Mouse (Mus musculus) lung, embryonic 14.5 days (tissue): ENCODE data around the gene Gm20388. TPM values are rescaled to one million over a fixed set of nuclear protein-coding genes. Genes with fewer than 3 reads are reported as not detected.

Experiments
- ATAC-seq: fragments of 200-750 bp; cut with Nextera tagmentation; 2 replicates; pipeline ENCODE4 v1.8.0; 2017; ENCODE audit warnings: mild to moderate bottlenecking, moderate TSS enrichment, moderate library complexity; ENCODE audit not compliant: insufficient read depth
- DNase-seq: peaks from one replicate; pipeline ENCODE4 v3.0.0-alpha.2; 2015
- H3K27ac ChIP-seq: fragments of 300-500 bp; sonication (generic); 2 replicates; pipeline ENCODE4 v1.5.1; 2014; ENCODE audit warnings: low read depth, mild to moderate bottlenecking, moderate library complexity
- H3K27me3 ChIP-seq: fragments of 300-500 bp; sonication (generic); 2 replicates; pipeline ENCODE4 v1.6.1; 2014; ENCODE audit warnings: low read length, control low read depth; ENCODE audit not compliant: insufficient read depth
- H3K36me3 ChIP-seq: fragments of 300-500 bp; sonication (generic); 2 replicates; pipeline ENCODE4 v1.6.1; 2014; ENCODE audit warnings: control low read depth; ENCODE audit not compliant: insufficient read depth
- H3K4me1 ChIP-seq: fragments of 300-500 bp; sonication (generic); 2 replicates; pipeline ENCODE4 v1.6.1; 2014; ENCODE audit warnings: antibody characterized with exemption, control low read depth; ENCODE audit not compliant: insufficient read depth
- H3K4me2 ChIP-seq: fragments of 300-500 bp; sonication (generic); 2 replicates; pipeline ENCODE4 v1.6.1; 2014; ENCODE audit warnings: mild to moderate bottlenecking
- H3K4me3 ChIP-seq: fragments of 300-500 bp; sonication (generic); 2 replicates; pipeline ENCODE4 v1.5.1; 2014; ENCODE audit warnings: low read depth, low read length
- H3K9ac ChIP-seq: fragments of 300-500 bp; sonication (generic); 2 replicates; pipeline ENCODE4 v1.6.1; 2014
- H3K9me3 ChIP-seq: fragments of 300-500 bp; sonication (generic); 2 replicates; pipeline ENCODE4 v1.6.1; 2016; ENCODE audit warnings: low read depth, low read length, control low read depth
- CTCF ChIP-seq: IDR thresholded peaks from 2 replicates; pipeline ENCODE4 v1.5.1; 2016; ENCODE audit warnings: antibody characterized with exemption, low read depth
- WGBS: fragments of 180-500 bp; shearing (Covaris S2); extraction: QIAGEN DNeasy Blood & Tissue Kit; methylation state at CpG from one replicate; pipeline ENCODE4 v1.1.7; 2014; 5-methylcytosine and 5-hydroxymethylcytosine counted together
- polyA plus RNA-seq: library from polyadenylated mRNA; unstranded; fragments of >200 nt; fragmentation: Nextera tagmentation; extraction: Ambion mirVana; gene quantifications from 2 replicates; pipeline ENCODE4 v1.2.1, GENCODE M21; 2014

The Gm20388 gene
- polyA plus RNA-seq, 1 experiment from 2014 or later: not detected

- Histone ChIP-seq H3K9me3 (no peaks in the 10 kb centered on the region), H3K27me3 (no peaks in the 10 kb centered on the region), H3K4me2 (no peak overlapping the region), H3K4me3 (no peak overlapping the region), H3K4me1 (no peaks in the 10 kb centered on the region), H3K36me3 (no peaks in the 10 kb centered on the region), H3K27ac (no peak overlapping the region), H3K9ac (no peak overlapping the region)
- ATAC-seq: no peak
- WGBS: 61% methylated on average over 11 of the region's 11 CpGs
- TF ChIP-seq CTCF: no peak
- DNase-seq: peak; percentile 45
Measured at GRCm38 (mm10) chr8:124150009-124150408, 4239.4 kb downstream of the Gm20388 start.

- Histone ChIP-seq H3K27me3 (no peaks in the 10 kb centered on the region), H3K4me1 (no peaks in the 10 kb centered on the region), H3K4me2 (no peak overlapping the region), H3K9me3 (no peaks in the 10 kb centered on the region), H3K9ac (no peak overlapping the region), H3K4me3 (no peak overlapping the region), H3K36me3 (no peaks in the 10 kb centered on the region), H3K27ac (no peak overlapping the region)
- 85% methylated on average over 5 of the region's 5 CpGs for WGBS
- 0 out of 2 replicates have a peak, but pooled peaks have one; percentile 20 for TF ChIP-seq CTCF
- DNase-seq (no peak), ATAC-seq (no peak)
Measured at GRCm38 (mm10) chr8:124150536-124150935, 4239.9 kb downstream of the Gm20388 start.

- Histone ChIP-seq H3K4me1 (no peaks in the 10 kb centered on the region), H3K4me3 (no peak overlapping the region), H3K36me3 (no peaks in the 10 kb centered on the region), H3K9me3 (no peaks in the 10 kb centered on the region), H3K27ac (no peak overlapping the region), H3K27me3 (no peaks in the 10 kb centered on the region), H3K9ac (no peak overlapping the region), H3K4me2 (no peak overlapping the region)
- DNase-seq (no peak), ATAC-seq (no peak)
- TF ChIP-seq CTCF: no peak
- WGBS: 77% methylated on average over 6 of the region's 6 CpGs
Measured at GRCm38 (mm10) chr8:124151881-124152280, 4241.2 kb downstream of the Gm20388 start.

GRCm38 (mm10) chr8:124152771-124153170 lies 4242.1 kb downstream of the Gm20388 start:
- no peaks in the 10 kb centered on the region for H3K4me1 ChIP-seq
- no peaks in the 10 kb centered on the region for H3K27me3 ChIP-seq
- no peaks in the 10 kb centered on the region for H3K9me3 ChIP-seq
- WGBS: 80% methylated on average over 8 of the region's 8 CpGs
- ATAC-seq: no peak
- TF ChIP-seq CTCF: no peak
- no peak overlapping the region for H3K9ac ChIP-seq
- no peak overlapping the region for H3K4me3 ChIP-seq
- H3K27ac ChIP-seq: no peak overlapping the region
- H3K36me3 ChIP-seq: no peaks in the 10 kb centered on the region
- no peak overlapping the region for H3K4me2 ChIP-seq
- DNase-seq: no peak

GRCm38 (mm10) chr8:124156324-124156723 lies 4245.7 kb downstream of the Gm20388 start:
- WGBS: 83% methylated on average over 7 of the region's 7 CpGs
- Histone ChIP-seq H3K4me3 (no peak overlapping the region), H3K4me1 (no peaks in the 10 kb centered on the region), H3K9ac (no peak overlapping the region), H3K36me3 (no peaks in the 10 kb centered on the region), H3K4me2 (no peak overlapping the region), H3K27ac (no peak overlapping the region), H3K9me3 (no peaks in the 10 kb centered on the region), H3K27me3 (no peaks in the 10 kb centered on the region)
- ATAC-seq: no peak
- no peak for DNase-seq
- TF ChIP-seq CTCF: no peak

- no peaks in the 10 kb centered on the region for H3K4me1 ChIP-seq
- no peak overlapping the region for H3K27ac ChIP-seq
- no peak overlapping the region for H3K9ac ChIP-seq
- no peak overlapping the region for H3K4me3 ChIP-seq
- no peaks in the 10 kb centered on the region for H3K27me3 ChIP-seq
- no peak for TF ChIP-seq CTCF
- ATAC-seq (no peak), DNase-seq (no peak)
- H3K36me3 ChIP-seq: no peaks in the 10 kb centered on the region
- H3K9me3 ChIP-seq: no peaks in the 10 kb centered on the region
- WGBS: 68% methylated on average over 5 of the region's 5 CpGs
- no peak overlapping the region for H3K4me2 ChIP-seq
Measured at GRCm38 (mm10) chr8:124161683-124162082, 4251.0 kb downstream of the Gm20388 start.

GRCm38 (mm10) chr8:124163258-124163657 lies 4252.6 kb downstream of the Gm20388 start:
- Histone ChIP-seq H3K4me1 (0 out of 2 replicates have a peak, but pooled peaks cover under 1% of the 10 kb centered on the region), H3K4me2 (no peak overlapping the region), H3K36me3 (no peaks in the 10 kb centered on the region), H3K4me3 (no peak overlapping the region), H3K27me3 (no peaks in the 10 kb centered on the region), H3K9me3 (no peaks in the 10 kb centered on the region), H3K9ac (no peak overlapping the region), H3K27ac (no peak overlapping the region)
- no peak for ATAC-seq
- 82% methylated on average over 5 of the region's 5 CpGs for WGBS
- DNase-seq: no peak
- TF ChIP-seq CTCF: no peak

GRCm38 (mm10) chr8:124169749-124170148 lies 4259.1 kb downstream of the Gm20388 start:
- no peak overlapping the region for H3K27ac ChIP-seq
- H3K4me3 ChIP-seq: no peak overlapping the region
- 68% methylated on average over 7 of the region's 7 CpGs for WGBS
- no peaks in the 10 kb centered on the region for H3K27me3 ChIP-seq
- ATAC-seq (no peak), DNase-seq (no peak)
- no peak overlapping the region for H3K4me2 ChIP-seq
- H3K36me3 ChIP-seq: no peaks in the 10 kb centered on the region
- no peak overlapping the region for H3K9ac ChIP-seq
- H3K9me3 ChIP-seq: no peaks in the 10 kb centered on the region
- 0 out of 2 replicates have a peak, but pooled peaks cover 7% of the 10 kb centered on the region for H3K4me1 ChIP-seq
- no peak for TF ChIP-seq CTCF
